Mouse (Mus musculus): ENCODE data around the gene Plbd2.

Gene Plbd2

DNA sequence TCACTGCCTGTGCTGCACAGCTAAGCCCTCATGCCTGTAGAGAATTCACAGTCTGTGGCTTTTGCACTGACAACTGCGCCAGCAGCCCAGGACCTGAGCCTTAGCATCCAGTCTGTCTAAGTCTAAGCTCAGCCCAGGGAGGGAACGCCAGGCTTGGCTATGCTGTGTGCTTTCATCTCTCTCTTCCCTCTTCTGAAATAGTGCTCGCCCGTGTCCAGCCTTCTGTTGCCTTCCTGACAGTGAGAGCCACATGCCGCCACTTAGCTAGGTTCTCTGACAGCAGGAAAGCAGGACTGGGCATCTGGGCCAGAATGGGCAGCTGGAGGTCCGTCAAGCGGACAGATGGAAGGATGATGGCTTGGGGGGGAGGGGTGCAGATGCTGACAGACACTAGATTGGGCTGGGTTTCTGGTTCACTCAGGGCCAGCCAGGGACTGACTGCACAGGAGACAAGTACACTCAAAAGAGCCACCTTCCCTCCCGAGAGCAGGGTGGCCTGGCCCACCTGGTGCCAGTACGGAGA is 9.5 kb downstream of the Plbd2 start:
- Histone ChIP-seq H3K4me1 (replicated peaks; ENCODE audit: low read depth, low read length) (peaks cover 89% of the 10 kb centered on the region), H3K27me3 (ENCODE audit: insufficient read depth, low read length) (no peaks in the 10 kb centered on the region), H3K4me3 (replicated peaks; ENCODE audit: low read length) (no peak overlapping the region), H3K36me3 (ENCODE audit: insufficient read depth, low read length) (peaks cover 90% of the 10 kb centered on the region), H3K9me3 (ENCODE audit: low read length) (no peaks in the 10 kb centered on the region)
- TF ChIP-seq POU5F1 (IDR thresholded peaks at IDR 0.05; ENCODE audit: borderline replicate concordance, low read length) (no peak), NANOG (IDR thresholded peaks at IDR 0.05; ENCODE audit: borderline replicate concordance, low read length) (no peak), CTCF (conservative IDR thresholded peaks at IDR 0.05; ENCODE audit: low read length) (no peak)

- TF ChIP-seq POU5F1 (IDR thresholded peaks at IDR 0.05; ENCODE audit: borderline replicate concordance, low read length): no peak
- no peak for TF ChIP-seq CTCF (conservative IDR thresholded peaks at IDR 0.05; ENCODE audit: low read length)
- no peak for TF ChIP-seq NANOG (IDR thresholded peaks at IDR 0.05; ENCODE audit: borderline replicate concordance, low read length)
- Histone ChIP-seq H3K36me3 (ENCODE audit: insufficient read depth, low read length) (peaks cover 90% of the 10 kb centered on the region), H3K9me3 (ENCODE audit: low read length) (no peaks in the 10 kb centered on the region), H3K4me1 (replicated peaks; ENCODE audit: low read depth, low read length) (peaks cover 89% of the 10 kb centered on the region), H3K4me3 (replicated peaks; ENCODE audit: low read length) (no peak overlapping the region), H3K27me3 (ENCODE audit: insufficient read depth, low read length) (no peaks in the 10 kb centered on the region)
Measured at GRCm38 (mm10) chr5:120493440-120493839, 10.0 kb downstream of the Plbd2 start.

DNA sequence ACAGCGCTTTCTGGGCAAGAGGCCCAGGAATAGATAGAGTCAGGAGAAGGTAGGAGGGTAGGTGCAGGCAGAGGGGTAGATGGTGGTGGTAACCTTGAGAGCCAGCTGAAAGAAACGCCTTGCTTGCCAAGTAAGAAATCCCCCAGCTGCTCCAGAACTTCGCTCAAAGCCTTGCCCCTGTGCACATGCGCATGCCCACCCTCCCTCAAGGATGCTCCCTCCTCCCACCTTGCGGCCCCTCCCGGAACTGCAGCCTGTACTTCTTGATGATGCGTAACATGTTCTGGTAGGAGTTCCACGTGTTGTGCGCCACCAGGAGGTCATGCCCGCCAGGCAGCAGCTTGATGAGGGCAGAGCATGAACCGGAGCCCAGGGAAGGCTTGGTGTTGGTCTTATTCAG is 11.0 kb downstream of the Plbd2 start:
- peak overlapping the region; percentile 51 for H3K4me3 ChIP-seq (replicated peaks; ENCODE audit: low read length)
- no peaks in the 10 kb centered on the region for H3K27me3 ChIP-seq (ENCODE audit: insufficient read depth, low read length)
- peaks cover 92% of the 10 kb centered on the region for H3K36me3 ChIP-seq (ENCODE audit: insufficient read depth, low read length)
- H3K9me3 ChIP-seq (ENCODE audit: low read length): no peaks in the 10 kb centered on the region
- peaks cover 90% of the 10 kb centered on the region for H3K4me1 ChIP-seq (replicated peaks; ENCODE audit: low read depth, low read length)
- no peak for TF ChIP-seq NANOG (IDR thresholded peaks at IDR 0.05; ENCODE audit: borderline replicate concordance, low read length)
- peak; percentile 85 for TF ChIP-seq CTCF (conservative IDR thresholded peaks at IDR 0.05; ENCODE audit: low read length)
- TF ChIP-seq POU5F1 (IDR thresholded peaks at IDR 0.05; ENCODE audit: borderline replicate concordance, low read length): no peak

DNA sequence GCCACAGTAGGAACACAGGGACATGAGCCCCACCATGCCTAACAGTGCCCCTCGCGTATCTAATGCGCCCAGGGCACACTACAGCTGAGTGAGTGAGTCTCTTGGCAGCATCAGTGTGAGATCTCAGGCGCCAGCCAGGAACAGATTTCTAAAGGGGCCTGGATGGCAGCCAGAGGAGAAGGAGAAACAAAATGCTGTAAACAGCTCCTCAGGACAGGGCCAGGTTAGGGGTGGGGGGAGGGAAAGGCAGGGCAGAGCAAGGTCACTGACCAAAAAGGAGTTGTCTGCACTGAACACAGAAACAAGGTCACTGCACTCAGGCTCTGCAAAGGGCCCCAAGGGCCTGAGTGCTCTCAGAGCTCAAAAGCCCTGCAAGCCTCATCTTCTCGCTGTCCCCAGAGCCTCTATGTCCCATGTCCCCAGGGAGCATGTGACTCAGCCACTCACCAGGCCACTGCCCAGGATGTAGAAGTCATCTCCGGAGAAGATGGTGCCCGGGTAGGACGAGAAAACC is 12.7 kb downstream of the Plbd2 start:
- peaks cover 79% of the 10 kb centered on the region for H3K4me1 ChIP-seq (replicated peaks; ENCODE audit: low read depth, low read length)
- no peak for TF ChIP-seq CTCF (conservative IDR thresholded peaks at IDR 0.05; ENCODE audit: low read length)
- TF ChIP-seq NANOG (IDR thresholded peaks at IDR 0.05; ENCODE audit: borderline replicate concordance, low read length): no peak
- no peak for TF ChIP-seq POU5F1 (IDR thresholded peaks at IDR 0.05; ENCODE audit: borderline replicate concordance, low read length)

GRCm38 (mm10) chr5:120487844-120488243 is 15.6 kb downstream of the Plbd2 start:
- TF ChIP-seq NANOG (IDR thresholded peaks at IDR 0.05; ENCODE audit: borderline replicate concordance, low read length): no peak
- no peak for TF ChIP-seq POU5F1 (IDR thresholded peaks at IDR 0.05; ENCODE audit: borderline replicate concordance, low read length)
- no peak for TF ChIP-seq CTCF (conservative IDR thresholded peaks at IDR 0.05; ENCODE audit: low read length)
- Histone ChIP-seq H3K4me1 (replicated peaks; ENCODE audit: low read depth, low read length) (peaks cover 72% of the 10 kb centered on the region), H3K4me3 (replicated peaks; ENCODE audit: low read length) (no peak overlapping the region), H3K9me3 (ENCODE audit: low read length) (no peaks in the 10 kb centered on the region), H3K36me3 (ENCODE audit: insufficient read depth, low read length) (peaks cover 82% of the 10 kb centered on the region), H3K27me3 (ENCODE audit: insufficient read depth, low read length) (no peaks in the 10 kb centered on the region)

More for the DNA sequence above, 12.7 kb downstream of the Plbd2 start:
- Histone ChIP-seq H3K9me3 (ENCODE audit: low read length) (no peaks in the 10 kb centered on the region), H3K36me3 (ENCODE audit: insufficient read depth, low read length) (peaks cover 92% of the 10 kb centered on the region), H3K27me3 (ENCODE audit: insufficient read depth, low read length) (no peaks in the 10 kb centered on the region), H3K4me3 (replicated peaks; ENCODE audit: low read length) (peak overlapping the region; percentile 32; the same call in 1 of the 2 replicates)

GRCm38 (mm10) chr5:120483399-120483798 is 20.0 kb downstream of the Plbd2 start:
- TF ChIP-seq NANOG (IDR thresholded peaks at IDR 0.05; ENCODE audit: borderline replicate concordance, low read length) (no peak), POU5F1 (IDR thresholded peaks at IDR 0.05; ENCODE audit: borderline replicate concordance, low read length) (no peak), CTCF (conservative IDR thresholded peaks at IDR 0.05; ENCODE audit: low read length) (no peak)
- peaks cover 21% of the 10 kb centered on the region for H3K27me3 ChIP-seq (ENCODE audit: insufficient read depth, low read length)
- peaks cover 56% of the 10 kb centered on the region for H3K4me1 ChIP-seq (replicated peaks; ENCODE audit: low read depth, low read length)
- H3K4me3 ChIP-seq (replicated peaks; ENCODE audit: low read length): 0 out of 2 replicates have a peak overlapping the region, but pooled peaks have one; percentile 8
- H3K9me3 ChIP-seq (ENCODE audit: low read length): no peaks in the 10 kb centered on the region
- peaks cover 46% of the 10 kb centered on the region for H3K36me3 ChIP-seq (ENCODE audit: insufficient read depth, low read length)

DNA sequence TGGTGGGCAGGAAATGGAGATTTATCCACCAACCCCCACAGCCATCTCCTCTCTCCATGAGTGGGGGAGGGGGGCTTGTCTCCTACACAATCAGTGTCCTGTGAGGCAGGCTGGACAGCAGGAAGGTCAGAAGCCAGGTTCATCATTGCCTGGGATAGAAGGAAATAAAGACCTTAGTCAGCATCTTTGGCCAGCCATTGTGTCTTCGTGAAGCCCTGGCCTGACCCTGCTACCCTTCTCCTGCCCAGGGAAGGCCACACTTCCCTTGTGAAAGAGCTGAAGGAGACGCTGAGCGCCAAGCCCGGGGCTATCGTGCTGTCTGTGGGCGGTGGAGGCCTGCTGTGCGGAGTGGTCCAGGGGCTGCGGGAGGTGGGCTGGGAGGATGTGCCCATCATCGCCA is 22.2 kb downstream of the Plbd2 start:
- H3K9me3 ChIP-seq (ENCODE audit: low read length): no peaks in the 10 kb centered on the region
- no peak for TF ChIP-seq NANOG (IDR thresholded peaks at IDR 0.05; ENCODE audit: borderline replicate concordance, low read length)
- no peak for TF ChIP-seq CTCF (conservative IDR thresholded peaks at IDR 0.05; ENCODE audit: low read length)
- no peak for TF ChIP-seq POU5F1 (IDR thresholded peaks at IDR 0.05; ENCODE audit: borderline replicate concordance, low read length)
- no peak overlapping the region for H3K4me3 ChIP-seq (replicated peaks; ENCODE audit: low read length)
- H3K36me3 ChIP-seq (ENCODE audit: insufficient read depth, low read length): peaks cover 24% of the 10 kb centered on the region
- H3K4me1 ChIP-seq (replicated peaks; ENCODE audit: low read depth, low read length): peaks cover 46% of the 10 kb centered on the region
- H3K27me3 ChIP-seq (ENCODE audit: insufficient read depth, low read length): peaks cover 41% of the 10 kb centered on the region

GRCm38 (mm10) chr5:120479538-120479937 is 23.9 kb downstream of the Plbd2 start:
- Histone ChIP-seq H3K27me3 (ENCODE audit: insufficient read depth, low read length) (peaks cover 41% of the 10 kb centered on the region), H3K4me1 (replicated peaks; ENCODE audit: low read depth, low read length) (peaks cover 44% of the 10 kb centered on the region), H3K36me3 (ENCODE audit: insufficient read depth, low read length) (peaks cover 7% of the 10 kb centered on the region), H3K9me3 (ENCODE audit: low read length) (no peaks in the 10 kb centered on the region), H3K4me3 (replicated peaks; ENCODE audit: low read length) (no peak overlapping the region)
- TF ChIP-seq POU5F1 (IDR thresholded peaks at IDR 0.05; ENCODE audit: borderline replicate concordance, low read length) (no peak), NANOG (IDR thresholded peaks at IDR 0.05; ENCODE audit: borderline replicate concordance, low read length) (no peak), CTCF (conservative IDR thresholded peaks at IDR 0.05; ENCODE audit: low read length) (peak; percentile 28)

- TF ChIP-seq CTCF (conservative IDR thresholded peaks at IDR 0.05; ENCODE audit: low read length) (no peak), POU5F1 (IDR thresholded peaks at IDR 0.05; ENCODE audit: borderline replicate concordance, low read length) (no peak), NANOG (IDR thresholded peaks at IDR 0.05; ENCODE audit: borderline replicate concordance, low read length) (no peak)
- H3K27me3 ChIP-seq (ENCODE audit: insufficient read depth, low read length): peaks cover 41% of the 10 kb centered on the region
- H3K4me3 ChIP-seq (replicated peaks; ENCODE audit: low read length): no peak overlapping the region
- peaks cover 36% of the 10 kb centered on the region for H3K4me1 ChIP-seq (replicated peaks; ENCODE audit: low read depth, low read length)
- no peaks in the 10 kb centered on the region for H3K9me3 ChIP-seq (ENCODE audit: low read length)
- no peaks in the 10 kb centered on the region for H3K36me3 ChIP-seq (ENCODE audit: insufficient read depth, low read length)
Measured at GRCm38 (mm10) chr5:120477993-120478392, 25.4 kb downstream of the Plbd2 start.

All from E14TG2a.4 (cell line).